Mouse (Mus musculus): ENCODE measurements at regions not wholly inside any gene's neighbourhood (a gene's known extent, or its start where the extent isn't known, plus 50 kb on each side); places are given as distances from the start of the nearest gene placed in this dataset.

- TF ChIP-seq CTCF (IDR thresholded peaks at IDR 0.05; ENCODE audit: borderline replicate concordance, extremely low read depth, insufficient read depth, insufficient read length) (no peak), POLR2A (IDR thresholded peaks at IDR 0.05; ENCODE audit: borderline replicate concordance, extremely low read depth, insufficient read depth, insufficient read length, poor library complexity, severe bottlenecking) (no peak)
Observed at GRCm38 (mm10) chr16:21322437-21322836, 100.5 kb upstream of the Vps8 start.
